In the genomic region with DNA sequence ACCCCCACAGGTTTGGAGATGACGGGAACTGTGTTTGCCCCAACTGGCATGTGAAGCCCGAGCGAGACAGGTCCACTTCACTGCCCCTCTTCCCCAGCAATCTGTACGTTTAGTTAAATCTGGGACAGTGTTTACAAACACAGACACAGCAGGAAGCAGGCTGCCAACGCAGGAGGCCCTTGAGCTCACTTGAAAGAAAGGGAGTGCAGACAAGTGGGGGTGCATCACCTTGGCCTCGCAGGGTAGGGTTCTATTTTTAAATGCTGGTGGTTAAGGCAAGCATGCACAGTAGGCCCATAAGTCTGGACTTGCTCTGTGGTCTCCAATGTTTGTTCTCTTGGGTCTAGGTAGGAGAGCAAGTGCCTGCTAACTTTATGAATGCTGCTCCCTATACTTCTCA, we compare ENCODE assay signal across 28 mouse cellular contexts.
A peak's percentile ranks its signal among the peaks of the same experiment; 100 is the strongest.
DNase-seq lines count a peak whose midpoint lies in the region; ATAC-seq and TF ChIP-seq lines count a peak whose summit lies in the region.
"Had no signal": no experiment of that assay in that cellular context is flagged by ENCODE, and none has a peak within 500 bp of the region (broad histone marks: within the 10 kb centered on the region; RNA-seq: fewer than 3 reads in every experiment).

No protein-coding gene starts in this region.

- no peak overlapping the region for H3K9ac ChIP-seq in midbrain, postnatal 0 days (replicated peaks; ENCODE audit: low read length, poor library complexity, severe bottlenecking)
- H3K9ac ChIP-seq: embryonic facial prominence, embryonic 15.5 days; forebrain, embryonic 12.5 days; heart, embryonic 12.5 days; hindbrain, embryonic 13.5 days; kidney, embryonic 15.5 days; liver, embryonic 13.5 days; neural tube, embryonic 12.5 days had no signal

- H3K4me1 ChIP-seq in midbrain, postnatal 0 days (ENCODE audit: insufficient read depth, low read length) = no peaks in the 10 kb centered on the region
- H3K4me1 ChIP-seq: embryonic facial prominence, embryonic 15.5 days; liver, embryonic 13.5 days; neural tube, embryonic 12.5 days had no signal

- peak; percentile 46 for DNase-seq in urinary bladder, postnatal 14 days (ENCODE audit: low spot score)
- no peak for DNase-seq in urinary bladder, adult 2 months (ENCODE audit: low spot score)
- DNase-seq in thymus, postnatal 0 days (ENCODE audit: low spot score) = peak; percentile 50
- peak; percentile 63 for DNase-seq in thymus, postnatal 4 days
- DNase-seq in midbrain, postnatal 0 days (ENCODE audit: low spot score) = no peak
- DNase-seq in lung, postnatal 25 days (ENCODE audit: low spot score) = no peak
- DNase-seq in left cerebral cortex, adult 11 months (ENCODE audit: low spot score) = no peak
- DNase-seq: adrenal gland, adult 8-10 months; cerebellum, adult 2 months; cerebellum, postnatal 25 days; gastrocnemius, postnatal 25 days; heart, adult 18-20 months; heart, postnatal 4 days; kidney, adult 18-20 months; kidney, postnatal 36 days; liver, embryonic 13.5 days; midbrain, embryonic 14.5 days; right cerebral cortex, postnatal 4 days had no signal

- WGBS in midbrain, postnatal 0 days = 69% methylated on average over 6 of the region's 6 CpGs

- H3K36me3 ChIP-seq in midbrain, postnatal 0 days (ENCODE audit: insufficient read depth, low read length) = no peaks in the 10 kb centered on the region
- H3K36me3 ChIP-seq: embryonic facial prominence, embryonic 10.5 days; embryonic facial prominence, embryonic 15.5 days; forebrain, embryonic 12.5 days; heart, embryonic 12.5 days; hindbrain, embryonic 13.5 days; kidney, embryonic 15.5 days; liver, embryonic 13.5 days; neural tube, embryonic 12.5 days had no signal

- TF ChIP-seq CTCF in midbrain, postnatal 0 days (IDR thresholded peaks at IDR 0.05) = no peak

- no peak overlapping the region for H3K27ac ChIP-seq in midbrain, postnatal 0 days (ENCODE audit: low read depth, low read length)
- H3K27ac ChIP-seq: embryonic facial prominence, embryonic 10.5 days; embryonic facial prominence, embryonic 15.5 days; forebrain, embryonic 12.5 days; hindbrain, embryonic 13.5 days; kidney, embryonic 15.5 days; layer of hippocampus, adult 2 months; liver, embryonic 13.5 days; neural tube, embryonic 12.5 days had no signal

- H3K9me3 ChIP-seq in midbrain, postnatal 0 days (ENCODE audit: low read length) = no peaks in the 10 kb centered on the region
- H3K9me3 ChIP-seq: embryonic facial prominence, embryonic 10.5 days; embryonic facial prominence, embryonic 15.5 days; forebrain, embryonic 12.5 days; heart, embryonic 12.5 days; hindbrain, embryonic 13.5 days; kidney, embryonic 15.5 days; liver, embryonic 13.5 days; neural tube, embryonic 12.5 days had no signal

- ATAC-seq in inflammation-experienced regulatory T-cells, adult 6 months = peak; percentile 29
- no peak for ATAC-seq in midbrain, postnatal 0 days (ENCODE audit: low FRiP score)

- H3K27me3 ChIP-seq in midbrain, postnatal 0 days (ENCODE audit: insufficient read depth, low read length) = no peaks in the 10 kb centered on the region
- H3K27me3 ChIP-seq: CH12.LX; embryonic facial prominence, embryonic 15.5 days; forebrain, embryonic 12.5 days; heart, embryonic 12.5 days; hindbrain, embryonic 13.5 days; kidney, embryonic 15.5 days; liver, embryonic 13.5 days; neural tube, embryonic 12.5 days had no signal

- no peak overlapping the region for H3K4me3 ChIP-seq in midbrain, postnatal 0 days (ENCODE audit: low read depth, low read length)
- H3K4me3 ChIP-seq: embryonic facial prominence, embryonic 10.5 days; embryonic facial prominence, embryonic 15.5 days; forebrain, embryonic 12.5 days; heart, embryonic 12.5 days; hindbrain, embryonic 13.5 days; kidney, embryonic 15.5 days; layer of hippocampus, adult 2 months; liver, embryonic 13.5 days; neural tube, embryonic 12.5 days had no signal

- H3K4me2 ChIP-seq in midbrain, postnatal 0 days (ENCODE audit: low read depth, low read length, poor library complexity, severe bottlenecking) = no peak overlapping the region
- H3K4me2 ChIP-seq: embryonic facial prominence, embryonic 15.5 days; forebrain, embryonic 12.5 days; heart, embryonic 12.5 days; hindbrain, embryonic 13.5 days; kidney, embryonic 15.5 days; liver, embryonic 13.5 days; neural tube, embryonic 12.5 days had no signal

Comparison
In these comparisons a context has a peak if more than half of its experiments do, and no peak if none do; other contexts are left out.
1. DNase-seq: peak in urinary bladder, postnatal 14 days (single experiment), thymus, postnatal 0 days (single experiment) and thymus, postnatal 4 days (single experiment); none in urinary bladder, adult 2 months (single experiment), midbrain, postnatal 0 days (single experiment), lung, postnatal 25 days (single experiment) and left cerebral cortex, adult 11 months (single experiment).